Mouse (Mus musculus) liver, embryonic 11.5 days (tissue): Measurements from ENCODE around the gene Ppp3ca. TPM values are rescaled to one million over a fixed set of nuclear protein-coding genes. Genes with fewer than 3 reads are reported as not detected.

Experiments
- ATAC-seq: fragments of 200-750 bp; cut with Nextera tagmentation; replicated peaks from 2 replicates; pipeline ENCODE4 v1.8.0; 2017; ENCODE audit warnings: moderate number of reproducible peaks, mild to moderate bottlenecking, moderate TSS enrichment, moderate library complexity; ENCODE audit not compliant: low FRiP score
- DNase-seq: peaks from one replicate; pipeline ENCODE4 v3.0.0-alpha.2; 2017; ENCODE audit warnings: low spot score
- H3K27ac ChIP-seq: fragments of 300-500 bp; sonication (generic); 2 replicates; pipeline ENCODE4 v1.5.1; 2014; ENCODE audit warnings: mild to moderate bottlenecking, low read depth, low read length, control low read depth
- H3K27me3 ChIP-seq: fragments of 300-500 bp; sonication (generic); replicated peaks from 2 replicates; pipeline ENCODE4 v1.6.1; 2014; ENCODE audit warnings: low read length, mixed read lengths; ENCODE audit not compliant: control insufficient read depth, insufficient read depth
- H3K36me3 ChIP-seq: fragments of 300-500 bp; sonication (generic); 2 replicates; pipeline ENCODE4 v1.6.1; 2014; ENCODE audit warnings: mild to moderate bottlenecking, low read length, moderate library complexity, mixed read lengths; ENCODE audit not compliant: control insufficient read depth, insufficient read depth
- H3K4me1 ChIP-seq: fragments of 300-500 bp; sonication (generic); replicated peaks from 2 replicates; pipeline ENCODE4 v1.6.1; 2014; ENCODE audit warnings: low read length, mixed read lengths; ENCODE audit not compliant: control insufficient read depth, insufficient read depth
- H3K4me2 ChIP-seq: fragments of 300-500 bp; sonication (generic); 2 replicates; pipeline ENCODE4 v1.6.1; 2014; ENCODE audit warnings: mild to moderate bottlenecking, control low read depth, moderate library complexity
- H3K4me3 ChIP-seq: fragments of 300-500 bp; sonication (generic); 2 replicates; pipeline ENCODE4 v1.5.1; 2014; ENCODE audit warnings: low read depth, low read length, control low read depth
- H3K9ac ChIP-seq: fragments of 300-500 bp; sonication (generic); 2 replicates; pipeline ENCODE4 v1.6.1; 2014; ENCODE audit warnings: low read depth, low read length, control low read depth
- H3K9me3 ChIP-seq: fragments of 300-500 bp; sonication (generic); 2 replicates; pipeline ENCODE4 v1.6.1; 2016; ENCODE audit warnings: low read length, inconsistent platforms, mixed read lengths; ENCODE audit not compliant: control insufficient read depth
- WGBS: fragments of 180-500 bp; shearing (Covaris S2); extraction: QIAGEN DNeasy Blood & Tissue Kit; methylation state at CpG from one replicate; pipeline ENCODE4 v1.1.7; 2014; 5-methylcytosine and 5-hydroxymethylcytosine counted together
- polyA plus RNA-seq: library from polyadenylated mRNA; unstranded; fragments of >200 nt; fragmentation: Nextera tagmentation; extraction: Ambion mirVana; gene quantifications from 2 replicates; pipeline ENCODE4 v1.2.1, GENCODE M21; 2014

Gene Ppp3ca
- polyA plus RNA-seq, 1 experiment from 2014 or later = 30.7 TPM

DNA sequence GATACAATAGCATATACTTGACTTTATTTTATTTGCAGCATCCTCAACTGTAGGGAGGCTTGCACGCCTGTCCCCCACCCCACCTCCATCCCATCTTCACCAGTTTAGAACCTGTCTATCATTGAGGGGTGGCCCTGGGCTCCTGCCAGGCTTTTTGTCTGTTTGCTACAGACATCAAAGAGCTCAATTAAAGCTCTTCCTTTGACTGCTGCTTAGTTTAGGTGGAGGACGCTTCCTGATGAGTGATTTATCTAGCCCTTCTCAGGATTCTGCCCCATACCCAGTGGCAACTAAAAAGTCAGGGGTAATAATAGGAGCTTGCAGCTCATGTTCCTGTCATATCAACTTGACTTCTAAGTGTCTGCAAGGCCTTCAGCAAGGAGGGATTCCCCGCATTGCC lies 239.6 kb downstream of the Ppp3ca start:
- Histone ChIP-seq H3K27ac (no peak overlapping the region), H3K4me1 (no peaks in the 10 kb centered on the region), H3K9ac (no peak overlapping the region), H3K4me2 (no peak overlapping the region), H3K9me3 (no peaks in the 10 kb centered on the region), H3K27me3 (no peaks in the 10 kb centered on the region), H3K36me3 (no peaks in the 10 kb centered on the region), H3K4me3 (no peak overlapping the region)
- WGBS = 73% methylated on average over 3 of the region's 3 CpGs
- DNase-seq (no peak), ATAC-seq (no peak)

DNA sequence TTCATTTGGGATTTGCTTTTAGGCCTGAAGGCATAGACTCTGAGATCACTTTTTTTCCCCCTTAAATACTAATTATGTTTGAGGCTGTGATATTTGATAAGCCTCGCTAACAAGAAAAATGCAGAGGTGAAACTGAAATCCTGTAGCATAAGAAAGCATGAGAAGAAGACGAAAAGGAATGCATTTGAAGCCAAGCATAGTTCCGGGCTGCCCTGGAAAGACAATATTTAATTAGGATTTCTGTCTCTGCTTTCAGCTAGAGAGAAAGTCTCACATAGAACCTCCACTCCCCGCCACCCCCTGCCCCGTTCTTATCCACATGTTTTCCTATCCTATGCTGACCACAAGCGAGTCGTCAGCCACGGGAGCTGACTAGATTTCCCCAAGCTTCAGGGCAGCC lies 241.4 kb downstream of the Ppp3ca start:
- ATAC-seq (no peak), DNase-seq (no peak)
- no peak overlapping the region for H3K4me3 ChIP-seq
- no peaks in the 10 kb centered on the region for H3K27me3 ChIP-seq
- no peaks in the 10 kb centered on the region for H3K36me3 ChIP-seq
- no peaks in the 10 kb centered on the region for H3K4me1 ChIP-seq
- WGBS = 75% methylated on average over 8 of the region's 8 CpGs
- H3K27ac ChIP-seq = no peak overlapping the region
- H3K9ac ChIP-seq = no peak overlapping the region
- no peaks in the 10 kb centered on the region for H3K9me3 ChIP-seq
- no peak overlapping the region for H3K4me2 ChIP-seq

GRCm38 (mm10) chr3:136917080-136917479 lies 247.2 kb downstream of the Ppp3ca start:
- Histone ChIP-seq H3K9me3 (no peaks in the 10 kb centered on the region), H3K4me1 (no peaks in the 10 kb centered on the region), H3K9ac (no peak overlapping the region), H3K36me3 (peaks cover 3% of the 10 kb centered on the region; the same call in 1 of the 2 replicates), H3K4me3 (no peak overlapping the region), H3K4me2 (no peak overlapping the region), H3K27ac (no peak overlapping the region), H3K27me3 (no peaks in the 10 kb centered on the region)
- WGBS = 89% methylated on average over 7 of the region's 7 CpGs
- ATAC-seq (no peak), DNase-seq (no peak)

GRCm38 (mm10) chr3:136933071-136933470 lies 263.1 kb downstream of the Ppp3ca start:
- H3K4me1 ChIP-seq = no peaks in the 10 kb centered on the region
- H3K9me3 ChIP-seq = no peaks in the 10 kb centered on the region
- no peak overlapping the region for H3K4me2 ChIP-seq
- H3K27me3 ChIP-seq = no peaks in the 10 kb centered on the region
- H3K9ac ChIP-seq = no peak overlapping the region
- no peak overlapping the region for H3K27ac ChIP-seq
- DNase-seq (no peak), ATAC-seq (no peak)
- H3K4me3 ChIP-seq = no peak overlapping the region
- H3K36me3 ChIP-seq = no peaks in the 10 kb centered on the region

GRCm38 (mm10) chr3:136940733-136941601 lies 271.0 kb downstream of the Ppp3ca start:
- ATAC-seq = peak; percentile 68
- DNase-seq = no peak
- WGBS = 50% methylated on average over 7 of the region's 7 CpGs

GRCm38 (mm10) chr3:136941602-136941926 lies 271.6 kb downstream of the Ppp3ca start:
- H3K4me3 ChIP-seq = no peak overlapping the region
- no peak overlapping the region for H3K27ac ChIP-seq
- H3K4me1 ChIP-seq = no peaks in the 10 kb centered on the region
- H3K36me3 ChIP-seq = no peaks in the 10 kb centered on the region
- ATAC-seq (no peak), DNase-seq (no peak)
- H3K27me3 ChIP-seq = no peaks in the 10 kb centered on the region
- H3K4me2 ChIP-seq = no peak overlapping the region
- no peaks in the 10 kb centered on the region for H3K9me3 ChIP-seq
- no peak overlapping the region for H3K9ac ChIP-seq
- WGBS = 80% methylated on average over 3 of the region's 3 CpGs

More at GRCm38 (mm10) chr3:136940733-136941601, 271.0 kb downstream of the Ppp3ca start:
- no peak overlapping the region for H3K9ac ChIP-seq
- no peak overlapping the region for H3K4me2 ChIP-seq
- no peaks in the 10 kb centered on the region for H3K4me1 ChIP-seq
- no peaks in the 10 kb centered on the region for H3K9me3 ChIP-seq
- H3K36me3 ChIP-seq = no peaks in the 10 kb centered on the region
- no peak overlapping the region for H3K4me3 ChIP-seq
- H3K27ac ChIP-seq = no peak overlapping the region
- no peaks in the 10 kb centered on the region for H3K27me3 ChIP-seq

DNA sequence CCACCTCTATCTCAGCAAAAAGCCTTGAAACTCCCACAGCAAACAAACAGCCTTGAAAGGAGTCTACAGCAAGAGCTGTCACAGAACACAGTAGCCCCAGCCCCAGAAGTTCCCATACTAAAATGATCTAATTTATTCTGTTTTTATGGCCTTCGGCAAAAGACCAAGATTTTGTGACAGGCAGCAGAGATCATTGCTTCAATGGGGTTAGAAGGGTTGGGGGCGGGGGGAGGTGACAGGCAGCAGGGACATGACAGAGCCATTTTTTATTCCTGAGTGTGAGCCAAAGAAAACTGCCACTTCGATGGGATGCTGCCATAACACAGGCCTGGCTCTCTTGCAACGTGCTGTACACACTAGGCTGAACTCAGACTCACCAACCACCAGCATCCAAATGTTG lies 275.6 kb downstream of the Ppp3ca start:
- H3K4me3 ChIP-seq = no peak overlapping the region
- 82% methylated on average over 4 of the region's 4 CpGs for WGBS
- no peaks in the 10 kb centered on the region for H3K4me1 ChIP-seq
- H3K27me3 ChIP-seq = no peaks in the 10 kb centered on the region
- H3K9ac ChIP-seq = no peak overlapping the region
- no peaks in the 10 kb centered on the region for H3K36me3 ChIP-seq
- H3K9me3 ChIP-seq = no peaks in the 10 kb centered on the region
- no peak overlapping the region for H3K27ac ChIP-seq
- no peak for DNase-seq
- ATAC-seq = no peak
- H3K4me2 ChIP-seq = no peak overlapping the region

- no peaks in the 10 kb centered on the region for H3K36me3 ChIP-seq
- no peaks in the 10 kb centered on the region for H3K27me3 ChIP-seq
- 92% methylated on average over 2 of the region's 2 CpGs for WGBS
- H3K4me2 ChIP-seq = no peak overlapping the region
- ATAC-seq (no peak), DNase-seq (no peak)
- no peak overlapping the region for H3K27ac ChIP-seq
- H3K9me3 ChIP-seq = no peaks in the 10 kb centered on the region
- H3K9ac ChIP-seq = no peak overlapping the region
- H3K4me1 ChIP-seq = no peaks in the 10 kb centered on the region
- H3K4me3 ChIP-seq = no peak overlapping the region
These were observed 276.7 kb downstream of the Ppp3ca start for GRCm38 (mm10) chr3:136946662-136947061.

DNA sequence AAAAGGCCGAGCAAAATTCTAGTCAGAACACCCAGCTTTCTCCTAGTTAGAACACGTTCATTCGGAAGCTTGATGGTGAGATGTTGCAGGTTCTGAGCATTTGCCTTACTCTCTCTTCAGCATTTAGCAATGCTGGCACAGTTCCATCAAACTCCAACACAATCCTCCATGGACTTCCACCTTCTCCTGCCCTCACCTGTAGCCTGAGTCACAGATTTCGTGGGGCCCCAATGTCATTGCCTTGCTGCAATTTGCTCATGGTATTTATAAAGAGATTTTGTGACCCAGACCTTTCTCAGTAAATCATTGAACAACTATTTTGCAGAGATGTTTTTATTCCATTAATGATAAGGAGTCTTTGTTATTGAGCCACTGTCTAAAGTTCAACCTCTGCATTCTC lies 278.2 kb downstream of the Ppp3ca start:
- Histone ChIP-seq H3K4me3 (no peak overlapping the region), H3K36me3 (no peaks in the 10 kb centered on the region), H3K9me3 (no peaks in the 10 kb centered on the region), H3K4me1 (no peaks in the 10 kb centered on the region), H3K27ac (no peak overlapping the region), H3K9ac (no peak overlapping the region), H3K27me3 (no peaks in the 10 kb centered on the region), H3K4me2 (no peak overlapping the region)
- 83% methylated on average over 4 of the region's 4 CpGs for WGBS
- no peak for ATAC-seq
- DNase-seq = no peak
